Comparison of ENCODE assay signal across 7 mouse cellular contexts in the genomic region with DNA sequence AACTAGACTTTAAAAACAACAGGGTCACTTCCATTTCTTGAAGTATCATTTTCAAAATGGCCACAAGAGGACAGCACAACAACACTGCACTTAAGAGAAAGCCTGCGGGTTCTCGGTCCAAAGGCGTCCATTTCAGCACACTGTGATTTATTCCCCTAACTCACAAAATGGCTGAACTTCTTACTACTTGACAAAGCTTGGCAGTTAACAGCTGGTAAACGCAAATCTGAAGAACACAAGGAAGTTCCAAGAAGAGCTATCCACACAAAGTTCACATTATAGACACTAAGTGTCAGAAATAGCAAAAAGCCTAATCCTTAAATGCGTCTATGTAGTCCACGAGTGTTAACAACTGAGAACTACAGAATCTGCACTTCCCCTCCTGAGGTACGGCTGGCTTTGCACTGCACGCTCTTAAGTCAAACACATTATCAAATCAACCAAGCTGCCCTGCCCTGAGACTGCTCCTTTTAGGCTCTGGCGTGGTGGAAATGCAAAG. TPM values are rescaled to one million over a fixed set of nuclear protein-coding genes. Genes with fewer than 3 reads are reported as not detected.
DNase-seq lines count a peak whose midpoint lies in the region; ATAC-seq lines count a peak whose summit lies in the region.

No protein-coding gene starts in this region.

- no peaks in the 10 kb centered on the region for H3K9me3 ChIP-seq in heart, embryonic 14.5 days (ENCODE audit: control insufficient read depth, low read length)
- H3K9me3 ChIP-seq in lung, embryonic 16.5 days (ENCODE audit: control insufficient read depth, low read length), result no peaks in the 10 kb centered on the region

- peak; percentile 91 for DNase-seq in CD4-positive, CD25-positive, alpha-beta regulatory T cell, adult 2 months (ENCODE audit: low read depth, low spot score)
- peak; percentile 94 for DNase-seq in R1 (ENCODE audit: low read depth, low spot score)
- DNase-seq in embryo, embryonic 9.5 days (ENCODE audit: extremely low spot score), result peak; percentile 61
- peak; percentile 82 for DNase-seq in kidney, postnatal 14 days

- no peaks in the 10 kb centered on the region for H3K27me3 ChIP-seq in heart, embryonic 14.5 days (ENCODE audit: control insufficient read depth, insufficient read depth, low read length)
- no peaks in the 10 kb centered on the region for H3K27me3 ChIP-seq in lung, embryonic 16.5 days (ENCODE audit: control insufficient read depth, insufficient read depth, low read depth, low read length)

- 22% methylated on average over 9 of the region's 9 CpGs for WGBS in heart, embryonic 14.5 days
- WGBS in lung, embryonic 16.5 days, result 18% methylated on average over 9 of the region's 9 CpGs

- peak overlapping the region; percentile 82 to 90 for H3K27ac ChIP-seq in heart, embryonic 14.5 days (replicated peaks in 1 of 2; ENCODE audit: control insufficient read depth in 1 of 2, insufficient read depth in 1 of 2, low read depth in 2 of 2, low read length in 2 of 2)
- H3K27ac ChIP-seq in lung, embryonic 16.5 days (ENCODE audit: low read length), result peak overlapping the region; percentile 94

- 0 out of 2 replicates have a peak overlapping the region, but pooled peaks have one; percentile 1 for H3K4me2 ChIP-seq in heart, embryonic 14.5 days (ENCODE audit: low read length)
- H3K4me2 ChIP-seq in lung, embryonic 16.5 days (ENCODE audit: low read depth, low read length), result peak overlapping the region; percentile 5; the same call in 1 of the 2 replicates

- no peak for ATAC-seq in heart, embryonic 14.5 days (ENCODE audit: insufficient number of reproducible peaks, insufficient read depth, low FRiP score, low read depth)
- ATAC-seq in lung, embryonic 16.5 days (ENCODE audit: low read depth), result peak; percentile 88
- peak; percentile 86 for ATAC-seq in neutrophil, adult 5-6 weeks (ENCODE audit: extremely low read depth, insufficient number of reproducible peaks, low FRiP score, poor library complexity, severe bottlenecking)

- H3K9ac ChIP-seq in heart, embryonic 14.5 days (ENCODE audit: low read length), result peak overlapping the region; percentile 6; the same call in 1 of the 2 replicates
- H3K9ac ChIP-seq in lung, embryonic 16.5 days (ENCODE audit: low read length), result peak overlapping the region; percentile 43; the same call in 1 of the 2 replicates

- no peak overlapping the region for H3K4me3 ChIP-seq in heart, embryonic 14.5 days (ENCODE audit: control insufficient read depth in 1 of 2, insufficient read depth in 1 of 2, low read depth in 1 of 2, low read length in 2 of 2)
- H3K4me3 ChIP-seq in lung, embryonic 16.5 days (ENCODE audit: low read length), result no peak overlapping the region

- peaks cover 51% of the 10 kb centered on the region for H3K36me3 ChIP-seq in heart, embryonic 14.5 days (ENCODE audit: control insufficient read depth, insufficient read depth, low read length)
- peaks cover 15% of the 10 kb centered on the region for H3K36me3 ChIP-seq in lung, embryonic 16.5 days (ENCODE audit: control insufficient read depth, insufficient read depth, low read length)

- peaks cover 8 to 25% of the 10 kb centered on the region in 2 experiments for H3K4me1 ChIP-seq in heart, embryonic 14.5 days (ENCODE audit: control insufficient read depth in 2 of 2, insufficient read depth in 2 of 2, low read length in 2 of 2)
- peaks cover 9% of the 10 kb centered on the region for H3K4me1 ChIP-seq in lung, embryonic 16.5 days (replicated peaks; ENCODE audit: control insufficient read depth, insufficient read depth, low read length)

RNA-seq across cellular contexts. Expression of a gene that starts 17.1 kb away (rescaled TPM):
- polyA plus RNA-seq in heart, embryonic 14.5 days (2014; fragmentation: Nextera tagmentation; extraction: Ambion mirVana), result 46.9 and 53.0 TPM in 2 replicates
- 53.7 and 58.9 TPM in 2 replicates for polyA plus RNA-seq in lung, embryonic 16.5 days (2015; fragmentation: Nextera tagmentation; extraction: Ambion mirVana)
- total RNA-seq in neutrophil, adult 5-6 weeks (2017), result 492 and 505 TPM in 2 replicates
